Mouse (Mus musculus) liver, postnatal 0 days (tissue): ENCODE measurements around the gene Sec24d.

Experiments
- CTCF ChIP-seq: sonication (generic); IDR thresholded peaks from 2 replicates; pipeline ENCODE4 v1.5.1; 2016; ENCODE audit warnings: antibody characterized with exemption, low read depth
- EP300 ChIP-seq: IDR thresholded peaks from 2 replicates; pipeline ENCODE4 v1.6.1; 2016; ENCODE audit warnings: antibody characterized with exemption, low read depth, mild to moderate bottlenecking

DNA sequence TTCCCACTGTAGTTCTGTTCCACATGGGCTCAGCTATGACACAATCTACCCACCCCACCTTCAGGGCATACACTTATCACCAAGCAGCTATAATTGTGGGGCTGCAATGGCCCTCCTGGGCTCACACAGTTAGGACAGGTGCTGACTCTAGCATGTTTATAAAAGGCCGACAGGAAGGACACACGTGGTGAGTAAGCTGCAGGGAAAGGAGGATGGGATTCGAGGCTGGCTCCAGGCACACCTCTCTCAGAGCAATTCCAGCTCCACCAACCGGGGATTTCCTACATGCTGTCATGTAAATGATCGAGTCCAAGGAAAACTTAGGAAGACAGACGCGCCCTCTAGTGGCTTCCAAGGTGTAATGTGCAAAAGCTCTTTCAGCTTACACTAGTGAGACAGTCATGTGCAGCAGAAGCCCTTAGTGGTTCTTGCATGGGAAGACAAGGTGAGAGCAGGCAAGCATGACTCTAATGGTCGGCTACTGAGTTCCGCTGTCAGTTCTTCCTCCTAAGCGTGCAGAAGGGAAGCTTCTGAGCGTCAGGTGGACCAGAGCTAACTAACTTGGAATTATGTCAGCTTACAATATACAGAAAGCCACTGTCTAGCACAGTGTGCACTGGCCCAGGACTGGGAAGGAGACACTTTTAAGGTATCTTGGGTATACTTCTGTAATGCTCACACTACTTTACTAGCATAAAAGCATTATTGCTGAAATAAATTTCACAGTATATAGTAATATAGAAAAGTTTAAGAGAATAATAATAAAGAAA is 104.7 kb downstream of the Sec24d start:
- peak; percentile 74 for TF ChIP-seq CTCF
- TF ChIP-seq EP300, result no peak
